Mouse (Mus musculus) ES-Bruce4 (cell line): Measurements from ENCODE around the gene Epha6.

Experiments
- CTCF ChIP-seq: IDR thresholded peaks from one replicate; pipeline ENCODE4 v1.8.1; 2011; ENCODE audit warnings: low read depth, low read length
- EP300 ChIP-seq: IDR thresholded peaks from 2 replicates; pipeline ENCODE4 v1.6.1; 2011; ENCODE audit warnings: low read depth, low read length; ENCODE audit not compliant: insufficient read depth

DNA sequence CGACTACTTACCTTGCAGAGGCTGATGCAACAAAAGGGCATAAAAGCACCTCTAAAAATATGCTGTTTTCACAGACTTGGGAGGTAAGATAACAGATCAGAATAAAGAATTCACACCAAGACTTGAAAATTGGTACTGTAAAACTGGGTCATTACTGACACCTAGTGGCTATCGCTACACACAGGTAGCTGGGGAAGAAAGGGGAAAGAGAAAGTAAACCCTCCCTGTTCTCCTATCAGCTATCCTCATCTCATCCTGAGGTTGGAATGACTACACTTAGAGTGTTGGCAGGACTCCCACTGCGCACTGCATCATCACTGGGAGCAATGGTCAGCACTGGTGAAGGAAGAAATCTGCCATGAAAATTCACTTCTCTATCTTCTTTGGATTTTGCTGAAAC lies 988.2 kb downstream of the Epha6 start:
- TF ChIP-seq EP300 = no peak
- TF ChIP-seq CTCF = no peak
